9 mouse cellular contexts compared by ENCODE assay signal in genomic region chr17:27466620-27467019, GRCm38 (mm10). TPM values are rescaled to one million over a fixed set of nuclear protein-coding genes. Genes with fewer than 3 reads are reported as not detected.
DNase-seq lines count a peak whose midpoint lies in the region; ATAC-seq lines count a peak whose summit lies in the region.
"Had no signal": no experiment of that assay in that cellular context is flagged by ENCODE, and none has a peak within 500 bp of the region (broad histone marks: within the 10 kb centered on the region; RNA-seq: fewer than 3 reads in every experiment).

No protein-coding gene starts in this region.

- 0 out of 2 replicates have a peak overlapping the region, but pooled peaks have one; percentile 15 for H3K9ac ChIP-seq in hindbrain, embryonic 13.5 days

- no peaks in the 10 kb centered on the region for H3K9me3 ChIP-seq in hindbrain, embryonic 13.5 days

- 39% methylated on average over 6 of the region's 6 CpGs for WGBS in hindbrain, embryonic 13.5 days

- ATAC-seq in hindbrain, embryonic 13.5 days (ENCODE audit: low FRiP score) = no peak
- peak; percentile 79 for ATAC-seq in megakaryocyte progenitor cell, adult 5-6 weeks (replicated peaks; ENCODE audit: poor library complexity)
- no peak for ATAC-seq in activated CD4-positive, CD25-positive, alpha-beta regulatory T cell, adult 4 months

- peaks cover 31% of the 10 kb centered on the region for H3K4me1 ChIP-seq in hindbrain, embryonic 13.5 days (replicated peaks)

- DNase-seq in spleen, postnatal 4 days (ENCODE audit: low spot score in 2 of 2) = peak; percentile 21 to 75
- no peak for DNase-seq in spleen, postnatal 36 days (ENCODE audit: low spot score in 2 of 2)
- peak; percentile 69 to 78 for DNase-seq in adrenal gland, postnatal 36 days
- peak; percentile 50 for DNase-seq in thymus, postnatal 0 days (ENCODE audit: low spot score)
- no peak for DNase-seq in frontal cortex, postnatal 14 days (ENCODE audit: low spot score in 2 of 2)

- peak overlapping the region; percentile 86 for H3K27ac ChIP-seq in hindbrain, embryonic 13.5 days

- H3K4me3 ChIP-seq in hindbrain, embryonic 13.5 days = no peak overlapping the region
- H3K4me3 ChIP-seq: erythroblast, embryonic 14.5 days had no signal

- H3K36me3 ChIP-seq in hindbrain, embryonic 13.5 days = no peaks in the 10 kb centered on the region

- no peaks in the 10 kb centered on the region for H3K27me3 ChIP-seq in hindbrain, embryonic 13.5 days

- H3K4me2 ChIP-seq in hindbrain, embryonic 13.5 days = no peak overlapping the region

RNA-seq across cellular contexts. Expression of gene Grm4, which starts 54.6 kb away (rescaled TPM):
- 10 to 100 TPM in 1 of 2 experiments, 1 to 10 TPM in 1; 3.4 to 12.2 TPM for total RNA-seq in adrenal gland, postnatal 36 days (2021)
- 4.8 and 5.2 TPM in 2 replicates for polyA plus RNA-seq in hindbrain, embryonic 13.5 days (2015; fragmentation: Nextera tagmentation; extraction: Ambion mirVana)
- not detected in 2 replicates for total RNA-seq in megakaryocyte progenitor cell, adult 5-6 weeks (2015)
- total RNA-seq in megakaryocyte progenitor cell, adult 5-6 weeks (2017) = not detected in 2 replicates
- polyA plus RNA-seq in thymus, postnatal 0 days (2015; fragmentation: Nextera tagmentation; extraction: Ambion mirVana) = 0.69 and 0.78 TPM in 2 replicates
- polyA plus RNA-seq in activated CD4-positive, CD25-positive, alpha-beta regulatory T cell, adult 4 months (2017; shearing (Covaris generic)) = under 1 TPM in 1 of 2 experiments, not detected in 1; 0.18 TPM
- polyA plus RNA-seq: erythroblast, embryonic 14.5 days had no signal

Comparison
In these comparisons a context has a peak if more than half of its experiments do, and no peak if none do; other contexts are left out.
1. DNase-seq: peak in spleen, postnatal 4 days (2 of 2), adrenal gland, postnatal 36 days (2 of 2) and thymus, postnatal 0 days (single experiment); none in spleen, postnatal 36 days (0 of 2) and frontal cortex, postnatal 14 days (0 of 2).